Mouse (Mus musculus) bone marrow, adult 2 months (tissue): ENCODE measurements at regions not wholly inside any gene's neighbourhood (a gene's known extent, or its start where the extent isn't known, plus 50 kb on each side); places are given as distances from the start of the nearest gene placed in this dataset.

Experiments
- CTCF ChIP-seq: fragments of 200-500 bp; IDR thresholded peaks from 2 replicates; pipeline ENCODE4 v1.5.1; 2011; ENCODE audit warnings: low read length, control low read depth; ENCODE audit not compliant: control insufficient read depth, insufficient read depth
- POLR2A ChIP-seq: fragments of 200-500 bp; IDR thresholded peaks from 2 replicates; pipeline ENCODE4 v1.6.1; 2011; ENCODE audit warnings: low read depth, mild to moderate bottlenecking, control low read depth, low read length, borderline replicate concordance; ENCODE audit not compliant: control insufficient read depth

DNA sequence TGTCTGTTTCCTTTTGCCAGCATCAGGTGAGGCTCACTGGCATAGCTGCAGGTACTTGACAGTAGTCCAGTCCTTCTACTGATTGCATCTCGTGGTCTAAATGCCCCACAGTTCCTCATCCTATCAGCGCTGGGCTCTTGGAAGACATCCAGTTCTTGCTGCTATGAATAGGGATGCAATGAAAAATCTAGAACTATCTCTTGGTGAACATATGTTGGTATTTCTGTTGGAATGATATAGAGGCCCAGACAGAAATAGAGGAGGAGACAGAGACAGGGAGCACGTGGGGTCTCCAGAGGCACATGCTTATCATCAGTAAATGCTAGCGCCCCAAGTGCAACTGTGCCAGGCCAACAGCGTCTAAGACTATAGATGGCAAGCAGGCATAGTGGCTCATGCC, 81.4 kb upstream of the Ctnnb1 start:
- TF ChIP-seq POLR2A (no peak), CTCF (no peak)
